Mouse (Mus musculus) neural tube, embryonic 10.5 days (tissue): ENCODE results near the gene Pir.

Experiments used
- DNase-seq: peaks from one replicate; pipeline ENCODE4 v3.0.0-alpha.2; 2017; ENCODE audit warnings: low spot score; ENCODE audit errors: extremely low spot score

Gene Pir

DNA sequence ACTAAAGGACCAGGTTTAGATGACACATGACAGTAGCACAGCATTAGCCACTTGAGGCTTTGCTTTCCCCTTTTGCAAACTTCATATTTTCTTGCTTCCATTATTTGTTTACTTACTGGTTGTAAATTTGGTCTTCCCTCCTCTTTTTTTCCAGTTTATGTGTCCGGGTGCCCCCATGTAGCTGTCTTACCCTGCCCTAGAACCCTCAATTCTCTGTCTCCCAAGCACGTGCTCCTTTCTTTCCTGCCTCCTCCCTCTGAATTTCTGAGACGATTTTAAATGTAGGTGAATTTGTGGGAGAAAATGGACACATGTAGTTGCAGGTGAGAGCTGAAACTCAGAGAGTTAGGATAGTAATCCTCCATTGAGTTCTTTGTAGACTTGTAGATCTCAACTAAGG lies 151.3 kb downstream of the Pir start:
- no peak for DNase-seq
